Mouse (Mus musculus) embryonic stem cell, embryonic (primary cell): ENCODE measurements around the gene Ccr10.

Experiments
- CTCF ChIA-PET, 4 experiments: fragments of 300-600 bp in 2 of 4; fragments of 350-600 bp in 2 of 4; sonication (Branson Sonifier 250); formaldehyde crosslinking; loops; one replicate each; lab custom pipeline; 2022; ENCODE audit warnings: inconsistent platforms in 2 of 4; lab: Charles Lee
- POLR2A ChIA-PET, 4 experiments: fragments of 300-600 bp in 2 of 4; fragments of 350-600 bp in 2 of 4; sonication (Branson Sonifier 250); formaldehyde crosslinking; loops; one replicate each; lab custom pipeline; 2022; ENCODE audit warnings: antibody characterized with exemption in 4 of 4, inconsistent platforms in 1 of 4; lab: Charles Lee

The Ccr10 gene

GRCm38 (mm10) chr11:101180261-101180660 lies 5.0 kb upstream of the Ccr10 start:
- CTCF ChIA-PET = interaction anchor here (0.5 to 2.5 kb wide), 86 partner anchors 9 to 1117 kb away, joined by 3 to 33 read pairs (median 5); partner anchors contain the start of genes Becn1 (in 2 of the 4), Plekhh3 (in 2 of the 4), Retreg3 (in 2 of the 4) and Tubg1 (in 2 of the 4)
- POLR2A ChIA-PET = interaction anchor here in 3 of 4 experiments (0.6 to 1.5 kb wide), 23 partner anchors 9 to 1247 kb away, joined by 3 to 8 read pairs (median 3); partner anchors contain the start of genes Plekhh3 (in 2 of the 3), Psmc3ip (in 1 of the 3), Retreg3 (in 1 of the 3) and Rpl27 (in 1 of the 3)

DNA sequence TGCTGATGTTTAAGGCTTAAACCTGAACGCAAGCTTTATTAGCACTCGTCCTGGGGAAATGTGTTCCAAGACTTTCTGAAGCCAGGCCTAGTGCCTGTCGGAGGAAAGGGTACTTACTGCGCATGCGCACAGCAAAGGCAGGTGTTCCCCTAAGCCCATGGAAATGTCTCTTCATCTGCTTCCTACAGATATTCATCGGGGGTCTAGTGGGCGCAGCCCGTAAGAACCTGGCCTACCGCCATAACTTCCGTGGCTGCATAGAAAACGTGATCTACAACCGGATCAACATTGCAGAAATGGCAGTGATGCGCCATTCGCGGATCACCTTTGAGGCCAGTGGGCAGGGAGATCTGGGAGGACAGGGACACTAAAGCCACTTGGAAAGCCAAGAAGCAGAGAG lies 4.1 kb upstream of the Ccr10 start:
- POLR2A ChIA-PET = interaction anchor here in 2 of 4 experiments (0.8 to 4.0 kb wide), 6 partner anchors 14 to 123 kb away, joined by 3 to 20 read pairs (median 4); partner anchors contain the start of genes Becn1 (in 2 of the 2) and Coasy (in 1 of the 2)
- CTCF ChIA-PET = interaction anchor here in 3 of 4 experiments (0.7 to 3.5 kb wide), 6 partner anchors 12 to 822 kb away, joined by 3 to 33 read pairs (median 4); no protein-coding TSS in a partner anchor

- CTCF ChIA-PET = interaction anchor here in 3 of 4 experiments (0.5 to 8.3 kb wide), 24 partner anchors 12 to 221 kb away, joined by 3 to 135 read pairs (median 7); partner anchors contain the start of genes Becn1 (in 1 of the 3), Mlx (in 1 of the 3), Psmc3ip (in 1 of the 3) and Wnk4 (in 1 of the 3)
- POLR2A ChIA-PET = interaction anchor here (0.6 to 4.0 kb wide), 11 partner anchors 13 to 1939 kb away, joined by 3 to 20 read pairs (median 3); partner anchors contain the start of genes Becn1 (in 2 of the 4), Coasy (in 1 of the 4), Psmc3ip (in 1 of the 4) and Rpl27 (in 1 of the 4)
Observed at GRCm38 (mm10) chr11:101178061-101179058, 3.1 kb upstream of the Ccr10 start.

- CTCF ChIA-PET = interaction anchor here (0.6 to 8.3 kb wide), 128 partner anchors 8 to 537 kb away, joined by 3 to 135 read pairs (median 4); partner anchors contain the start of genes Becn1 (in 4 of the 4), Psmc3ip (in 4 of the 4), Cntd1 (in 2 of the 4) and Coa3 (in 2 of the 4)
- POLR2A ChIA-PET = interaction anchor here in 3 of 4 experiments (0.6 to 4.0 kb wide), 51 partner anchors 11 to 564 kb away, joined by 3 to 20 read pairs (median 4); partner anchors contain the start of genes Psmc3ip (in 3 of the 3), Rpl27 (in 3 of the 3), Becn1 (in 2 of the 3) and Naglu (in 2 of the 3)
Observed at GRCm38 (mm10) chr11:101176933-101177773, 1.9 kb upstream of the Ccr10 start.

DNA sequence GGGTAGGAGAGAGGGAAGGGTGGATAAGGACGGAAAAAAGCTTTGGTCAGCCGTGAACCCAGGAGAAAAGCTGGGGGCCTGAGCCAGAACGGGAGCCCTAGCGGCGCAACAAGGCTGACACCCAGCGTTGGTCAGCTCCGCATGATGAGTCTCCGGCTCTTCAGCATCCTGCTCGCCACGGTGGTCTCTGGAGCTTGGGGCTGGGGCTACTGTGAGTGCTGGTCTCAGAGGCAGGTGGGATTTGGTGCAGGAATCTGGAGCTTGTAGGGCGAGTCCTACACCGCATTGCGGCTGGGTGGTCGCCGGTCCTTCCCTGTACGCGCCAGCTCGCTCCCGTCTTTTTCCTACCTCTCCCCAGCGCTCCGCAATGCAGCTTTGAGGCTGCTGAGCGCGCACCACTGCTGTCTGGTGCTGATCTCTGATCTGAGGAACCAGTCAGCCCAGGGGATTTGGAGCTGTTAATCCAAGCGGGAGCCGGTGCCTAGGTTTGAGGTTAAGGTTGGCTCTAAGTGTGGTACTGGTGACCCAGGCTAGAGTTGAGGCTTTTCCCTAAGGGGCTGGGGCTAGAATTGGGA lies 961 bp upstream of the Ccr10 start:
- POLR2A ChIA-PET = interaction anchor here (0.6 to 4.0 kb wide), 45 partner anchors 9 to 563 kb away, joined by 3 to 20 read pairs (median 4); partner anchors contain the start of genes Rpl27 (in 3 of the 4), Becn1 (in 2 of the 4), Naglu (in 2 of the 4) and Psmc3ip (in 2 of the 4)

DNA sequence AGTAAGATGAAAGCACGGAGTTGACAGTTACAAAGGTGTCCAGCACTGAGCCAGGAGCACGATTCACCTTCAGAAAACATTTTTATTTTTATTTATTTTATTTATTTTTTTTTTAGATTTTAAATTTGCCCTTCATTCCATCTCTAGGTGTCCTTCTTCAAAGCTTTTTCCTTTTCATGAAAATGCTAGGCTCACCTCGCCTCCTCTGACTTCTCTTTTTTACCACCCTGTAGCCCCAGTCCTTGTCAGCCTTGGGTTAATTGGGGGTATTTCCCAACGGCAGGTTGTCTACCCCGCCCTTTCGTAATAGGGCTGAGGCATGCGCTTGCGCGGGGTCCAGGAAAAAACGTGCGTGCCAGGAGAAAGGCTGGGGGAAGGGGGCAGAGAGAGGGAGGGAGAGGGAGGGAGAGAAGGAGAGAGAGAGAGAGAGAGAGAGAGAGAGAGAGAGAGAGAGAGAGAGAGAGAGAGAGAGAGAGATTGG lies 433 bp upstream of the Ccr10 start:
- POLR2A ChIA-PET = interaction anchor here (0.6 to 4.0 kb wide), 24 partner anchors 8 to 281 kb away, joined by 3 to 20 read pairs (median 5); partner anchors contain the start of genes Rpl27 (in 2 of the 4), Becn1 (in 1 of the 4), Cntd1 (in 1 of the 4) and Coa3 (in 1 of the 4)
- CTCF ChIA-PET = interaction anchor here (0.6 to 8.3 kb wide), 71 partner anchors 8 to 505 kb away, joined by 3 to 135 read pairs (median 6); partner anchors contain the start of genes Becn1 (in 2 of the 4), Naglu (in 2 of the 4), Psmc3ip (in 2 of the 4) and Cavin1 (in 1 of the 4)

More for the DNA sequence above, 961 bp upstream of the Ccr10 start:
- CTCF ChIA-PET = interaction anchor here (0.6 to 8.3 kb wide), 118 partner anchors 8 to 536 kb away, joined by 3 to 135 read pairs (median 5); partner anchors contain the start of genes Becn1 (in 4 of the 4), Psmc3ip (in 4 of the 4), Cntd1 (in 2 of the 4) and Coa3 (in 2 of the 4)

DNA sequence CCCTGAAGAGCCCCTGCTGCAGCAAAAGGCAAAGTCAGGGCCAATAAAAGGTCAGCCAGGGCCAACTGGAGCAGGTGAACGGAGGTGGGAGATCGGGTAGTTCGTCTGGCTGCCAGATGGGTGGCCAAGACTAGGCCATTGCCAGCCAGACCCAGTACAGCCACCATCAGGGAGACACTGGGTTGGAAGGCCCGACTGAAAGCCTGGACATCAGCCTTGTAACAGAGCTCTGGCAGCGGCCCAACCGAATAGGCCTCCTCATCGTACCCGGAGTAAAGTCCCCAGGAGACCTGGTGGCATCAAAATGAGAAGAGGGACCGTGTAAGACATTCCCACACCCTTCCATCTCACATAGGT lies 876 bp downstream of the Ccr10 start:
- ChIA-PET CTCF (interaction anchor here in 2 of 4 experiments (0.7 to 8.3 kb wide), 12 partner anchors 10 to 342 kb away, joined by 3 to 135 read pairs (median 5); partner anchors contain the start of genes Coasy (in 1 of the 2), Ezh1 (in 1 of the 2), Retreg3 (in 1 of the 2) and Tubg1 (in 1 of the 2)), POLR2A (interaction anchor here in 2 of 4 experiments (1.1 to 4.6 kb wide), 9 partner anchors 11 to 268 kb away, joined by 3 to 23 read pairs (median 4); partner anchors contain the start of genes Mlx (in 1 of the 2), Retreg3 (in 1 of the 2), Rpl27 (in 1 of the 2) and Tubg1 (in 1 of the 2))

DNA sequence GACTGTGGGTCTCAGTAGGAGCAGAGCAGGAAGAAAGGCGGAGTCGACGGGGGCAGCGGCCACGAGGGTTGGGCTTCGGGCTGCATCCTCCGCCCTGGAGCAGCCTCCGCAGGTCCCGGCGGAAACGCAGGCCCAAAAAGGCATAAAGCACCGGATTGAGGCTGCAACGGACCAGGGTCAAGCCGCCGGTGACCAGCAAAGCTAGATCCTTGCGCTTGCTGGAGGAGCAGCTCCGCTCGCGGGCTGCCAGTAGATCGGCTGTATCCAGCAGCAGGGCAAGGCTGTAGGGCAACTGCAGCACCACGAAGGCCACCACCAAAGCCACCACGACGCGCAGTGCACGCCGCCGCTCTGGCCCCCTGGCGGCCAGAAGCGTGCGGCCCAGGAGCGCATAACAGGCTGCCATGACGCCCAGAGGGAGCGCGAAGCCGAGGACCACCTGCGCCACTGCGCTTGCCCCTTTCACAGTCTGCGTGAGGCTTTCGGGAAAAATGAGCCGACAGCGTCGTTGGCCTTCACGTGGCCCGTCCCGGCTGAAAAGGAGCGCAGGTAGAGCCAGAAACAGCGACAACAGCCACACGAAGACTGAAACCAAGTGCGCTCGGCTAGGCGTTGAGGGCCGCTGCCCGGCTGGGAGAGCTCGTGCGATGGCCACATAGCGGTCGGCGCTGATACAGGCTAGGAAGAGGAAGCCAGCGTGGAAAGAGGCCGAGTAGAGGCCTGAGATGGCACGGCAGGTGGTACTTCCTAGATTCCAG lies 1.4 kb downstream of the Ccr10 start:
- ChIA-PET CTCF (interaction anchor here in 2 of 4 experiments (0.7 to 8.3 kb wide), 12 partner anchors 10 to 206 kb away, joined by 3 to 135 read pairs (median 5); partner anchors contain the start of genes Coasy (in 1 of the 2), Ezh1 (in 1 of the 2), Retreg3 (in 1 of the 2) and Tubg1 (in 1 of the 2)), POLR2A (interaction anchor here in 2 of 4 experiments (0.7 to 4.6 kb wide), 13 partner anchors 10 to 350 kb away, joined by 3 to 23 read pairs (median 3); partner anchors contain the start of genes Retreg3 (in 2 of the 2), Tubg1 (in 2 of the 2), Mlx (in 1 of the 2) and Rpl27 (in 1 of the 2))

DNA sequence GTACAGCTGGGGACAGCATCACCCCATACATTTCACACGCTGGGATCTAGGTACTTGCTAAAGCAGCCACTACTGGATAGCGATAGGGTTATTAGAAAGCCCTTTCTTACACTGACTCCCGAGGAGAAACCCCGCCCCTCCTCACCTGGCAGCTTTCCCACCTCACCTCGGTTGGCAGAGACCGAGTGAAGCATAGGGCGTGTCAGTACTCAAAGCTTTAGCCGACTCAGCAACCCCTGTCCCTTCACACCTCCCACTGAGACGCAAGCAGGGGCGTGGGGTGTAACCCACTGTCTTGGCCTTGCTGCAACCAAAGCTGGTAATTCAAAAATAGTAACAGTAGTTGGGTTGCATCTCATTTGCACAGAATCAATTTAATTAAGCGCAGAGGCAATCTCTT lies 2.1 kb downstream of the Ccr10 start:
- ChIA-PET POLR2A (interaction anchor here in 3 of 4 experiments (0.7 to 4.6 kb wide), 15 partner anchors 9 to 350 kb away, joined by 3 to 23 read pairs (median 3); partner anchors contain the start of genes Retreg3 (in 2 of the 3), Tubg1 (in 2 of the 3), Mlx (in 1 of the 3) and Psmc3ip (in 1 of the 3)), CTCF (interaction anchor here in 3 of 4 experiments (0.6 to 8.3 kb wide), 7 partner anchors 9 to 285 kb away, joined by 3 to 135 read pairs (median 8); no protein-coding TSS in a partner anchor)

GRCm38 (mm10) chr11:101172434-101172815 lies 2.8 kb downstream of the Ccr10 start:
- ChIA-PET CTCF (interaction anchor here (0.6 to 8.3 kb wide), 13 partner anchors 8 to 189 kb away, joined by 3 to 135 read pairs (median 4); partner anchors contain the start of gene Coasy (in 1 of the 4)), POLR2A (interaction anchor here in 3 of 4 experiments (0.8 to 4.6 kb wide), 19 partner anchors 9 to 852 kb away, joined by 3 to 23 read pairs (median 5); partner anchors contain the start of genes Psmc3ip (in 2 of the 3), Retreg3 (in 2 of the 3), Stat3 (in 2 of the 3) and Tubg1 (in 2 of the 3))

DNA sequence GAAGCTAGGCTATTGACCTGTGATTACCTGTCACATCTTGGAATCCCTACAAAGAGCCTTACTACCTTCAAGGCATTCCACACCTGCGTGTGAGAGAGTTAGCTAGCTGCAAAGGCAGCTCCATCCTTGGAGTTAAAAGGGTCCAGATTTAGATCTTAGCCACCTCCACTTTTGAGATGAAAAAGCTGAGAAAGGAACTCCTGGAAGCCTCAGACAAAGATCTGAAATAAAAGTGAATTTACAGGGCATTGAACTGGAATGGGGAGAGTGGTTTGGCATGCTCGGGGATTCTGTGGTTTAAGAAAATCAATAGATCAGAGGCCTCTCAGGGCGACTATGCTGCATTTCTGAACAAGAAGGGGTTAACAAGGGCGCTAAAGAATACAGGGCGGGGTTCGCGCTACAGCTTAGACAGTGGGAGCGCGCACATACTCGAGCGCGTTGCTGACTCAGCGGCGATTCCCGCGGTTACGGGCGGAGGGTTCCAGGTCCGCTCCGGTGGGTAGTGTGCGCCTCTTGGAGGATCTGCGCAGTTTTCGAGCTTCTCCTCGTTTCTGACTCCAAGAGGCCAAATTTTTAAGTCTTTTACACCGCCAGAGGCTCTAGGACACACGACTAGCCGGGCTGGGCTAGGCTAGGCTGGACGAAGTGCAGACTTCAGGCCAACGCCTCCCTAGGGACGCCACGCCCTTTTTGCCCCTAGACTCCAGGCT lies 3.4 kb downstream of the Ccr10 start:
- ChIA-PET POLR2A (interaction anchor here (0.5 to 4.6 kb wide), 78 partner anchors 8 to 852 kb away, joined by 3 to 27 read pairs (median 4); partner anchors contain the start of genes Rpl27 (in 3 of the 4), Stat3 (in 3 of the 4), Tubg2 (in 3 of the 4) and Coasy (in 2 of the 4)), CTCF (interaction anchor here (0.6 to 8.3 kb wide), 34 partner anchors 8 to 629 kb away, joined by 3 to 135 read pairs (median 4); partner anchors contain the start of genes Psmc3ip (in 2 of the 4), Becn1 (in 1 of the 4), Coasy (in 1 of the 4) and Retreg3 (in 1 of the 4))

DNA sequence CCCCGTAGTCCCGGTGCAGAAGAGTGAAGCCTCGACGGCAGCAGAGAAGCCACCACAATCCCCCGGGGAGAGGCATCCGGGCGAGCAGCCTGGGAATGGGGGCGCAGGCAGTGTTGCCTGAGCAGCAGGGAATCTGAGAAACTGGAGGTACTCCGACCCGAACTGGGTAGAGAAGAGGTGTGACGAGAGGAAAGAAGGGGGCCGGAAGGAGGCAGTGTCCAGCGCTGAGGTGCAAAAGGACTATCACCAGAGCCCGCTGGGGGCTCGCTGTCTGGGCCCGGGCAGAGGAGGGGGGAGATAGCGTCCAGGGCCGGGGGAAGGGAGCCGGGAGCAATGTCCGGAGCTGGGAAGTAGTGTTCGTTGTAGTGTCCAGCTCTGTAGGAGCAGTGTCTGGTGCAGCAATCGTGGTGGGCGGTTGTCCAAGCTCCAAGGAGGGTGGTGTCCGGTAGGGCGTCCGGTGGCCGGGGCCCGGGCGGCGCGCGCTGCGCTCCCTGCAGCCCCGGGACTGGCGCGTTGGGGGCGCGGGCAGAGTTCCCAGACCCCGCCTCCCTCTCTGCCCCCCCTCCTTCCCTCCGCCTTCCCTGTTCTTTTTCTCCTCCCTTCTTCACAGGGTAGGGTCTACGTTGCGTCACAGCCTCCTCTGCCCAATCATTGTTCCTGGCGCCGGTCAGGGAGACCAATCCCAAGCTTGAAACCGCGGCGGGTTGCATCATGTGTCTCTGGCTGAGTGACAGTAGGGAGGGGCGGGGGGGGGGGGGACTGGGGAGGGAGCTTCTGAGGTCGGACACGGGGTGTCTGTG lies 4.2 kb downstream of the Ccr10 start, which contains the start of gene Plekhh3:
Gene Plekhh3 (minus strand): TSS at position 541 of the 800 bp plus-strand sequence.
- POLR2A ChIA-PET = interaction anchor here (0.5 to 4.6 kb wide), 86 partner anchors 7 to 851 kb away, joined by 3 to 27 read pairs (median 4); partner anchors contain the start of genes Rpl27 (in 3 of the 4), Stat3 (in 3 of the 4), Tubg2 (in 3 of the 4) and Coasy (in 2 of the 4)
- CTCF ChIA-PET = interaction anchor here (0.6 to 8.3 kb wide), 34 partner anchors 8 to 628 kb away, joined by 3 to 135 read pairs (median 4); partner anchors contain the start of genes Psmc3ip (in 2 of the 4), Becn1 (in 1 of the 4), Coasy (in 1 of the 4) and Ramp2 (in 1 of the 4)
